In the genomic region with DNA sequence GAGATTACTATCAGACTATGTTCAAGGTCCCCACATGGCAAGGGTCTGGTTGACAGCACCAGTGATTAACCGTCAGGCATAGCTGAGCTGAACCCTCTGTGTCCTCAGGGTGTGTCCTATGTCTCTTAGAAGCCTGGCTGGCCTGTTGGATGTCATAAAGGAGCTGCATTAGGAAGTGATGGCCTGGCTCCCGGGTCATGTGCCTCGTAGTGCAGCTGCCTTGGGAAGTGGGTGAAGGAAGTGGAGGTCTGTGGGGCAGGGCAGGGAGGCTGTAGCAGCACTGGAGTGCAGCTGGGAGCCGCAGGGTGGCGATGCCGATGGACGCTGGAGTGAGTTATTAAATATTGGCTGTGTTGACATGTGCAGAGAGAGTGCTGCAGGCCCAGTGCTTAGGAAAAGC, we compare ENCODE assay signal across 10 mouse cellular contexts.
A peak's percentile ranks its signal among the peaks of the same experiment; 100 is the strongest.
DNase-seq lines count a peak whose midpoint lies in the region; ATAC-seq lines count a peak whose summit lies in the region.
"Had no signal": no experiment of that assay in that cellular context is flagged by ENCODE, and none has a peak within 500 bp of the region (broad histone marks: within the 10 kb centered on the region; RNA-seq: fewer than 3 reads in every experiment).

No protein-coding gene starts in this region.

- H3K4me1 ChIP-seq in kidney, embryonic 15.5 days, result peaks cover 41% of the 10 kb centered on the region
- peaks cover 36% of the 10 kb centered on the region for H3K4me1 ChIP-seq in intestine, embryonic 16.5 days (ENCODE audit: control insufficient read depth, insufficient read depth, low read length)
- H3K4me1 ChIP-seq in midbrain, embryonic 11.5 days (ENCODE audit: control insufficient read depth, insufficient read depth, low read length), result peaks cover 13% of the 10 kb centered on the region; the same call in 1 of the 2 replicates

- no peak for DNase-seq in kidney, adult 8-10 months
- DNase-seq in gastrocnemius, adult 8-10 months (ENCODE audit: low spot score in 2 of 2), result peak; percentile 23 to 33
- DNase-seq in midbrain, embryonic 11.5 days (ENCODE audit: low spot score, missing footprints), result no peak
- no peak for DNase-seq in frontal cortex, postnatal 25 days (ENCODE audit: low spot score in 2 of 2)
- DNase-seq: liver, embryonic 13.5 days had no signal

- 0 out of 2 replicates have a peak overlapping the region, but pooled peaks have one; percentile 18 for H3K27ac ChIP-seq in kidney, embryonic 15.5 days
- no peak overlapping the region for H3K27ac ChIP-seq in intestine, embryonic 16.5 days (ENCODE audit: low read length)
- H3K27ac ChIP-seq in midbrain, embryonic 11.5 days (ENCODE audit: low read depth, low read length), result no peak overlapping the region
- H3K27ac ChIP-seq: embryonic facial prominence, embryonic 15.5 days; liver, embryonic 13.5 days had no signal

- H3K9ac ChIP-seq in kidney, embryonic 15.5 days, result no peak overlapping the region
- no peak overlapping the region for H3K9ac ChIP-seq in intestine, embryonic 16.5 days (ENCODE audit: low read depth, low read length)
- H3K9ac ChIP-seq in midbrain, embryonic 11.5 days (ENCODE audit: low read length), result no peak overlapping the region
- H3K9ac ChIP-seq: embryonic facial prominence, embryonic 15.5 days; liver, embryonic 13.5 days had no signal

- no peaks in the 10 kb centered on the region for H3K27me3 ChIP-seq in kidney, embryonic 15.5 days
- no peaks in the 10 kb centered on the region for H3K27me3 ChIP-seq in intestine, embryonic 16.5 days (replicated peaks; ENCODE audit: control insufficient read depth, insufficient read depth, low read length)
- no peaks in the 10 kb centered on the region for H3K27me3 ChIP-seq in midbrain, embryonic 11.5 days (ENCODE audit: control insufficient read depth, insufficient read depth, low read length)
- H3K27me3 ChIP-seq: embryonic facial prominence, embryonic 15.5 days; liver, embryonic 13.5 days had no signal

- H3K9me3 ChIP-seq in kidney, embryonic 15.5 days (replicated peaks), result no peaks in the 10 kb centered on the region
- H3K9me3 ChIP-seq in intestine, embryonic 16.5 days (ENCODE audit: control insufficient read depth, low read length), result no peaks in the 10 kb centered on the region
- H3K9me3 ChIP-seq in midbrain, embryonic 11.5 days (ENCODE audit: control insufficient read depth, low read length), result no peaks in the 10 kb centered on the region
- H3K9me3 ChIP-seq: embryonic facial prominence, embryonic 15.5 days; liver, embryonic 13.5 days had no signal

- ATAC-seq in kidney, embryonic 15.5 days (replicated peaks; ENCODE audit: low FRiP score), result no peak
- peak; percentile 67 for ATAC-seq in intestine, embryonic 16.5 days
- peak; percentile 36 for ATAC-seq in megakaryocyte, adult 5-6 weeks (ENCODE audit: poor library complexity, severe bottlenecking)
- ATAC-seq in midbrain, embryonic 11.5 days (ENCODE audit: low FRiP score), result no peak

- H3K4me3 ChIP-seq in kidney, embryonic 15.5 days (replicated peaks), result no peak overlapping the region
- no peak overlapping the region for H3K4me3 ChIP-seq in intestine, embryonic 16.5 days (ENCODE audit: low read length)
- no peak overlapping the region for H3K4me3 ChIP-seq in midbrain, embryonic 11.5 days (ENCODE audit: low read depth, low read length)
- H3K4me3 ChIP-seq: embryonic facial prominence, embryonic 15.5 days; liver, embryonic 13.5 days; myocyte had no signal

- WGBS in kidney, embryonic 15.5 days, result 47% methylated on average over 7 of the region's 7 CpGs
- 36% methylated on average over 7 of the region's 7 CpGs for WGBS in intestine, embryonic 16.5 days
- WGBS in midbrain, embryonic 11.5 days, result 72% methylated on average over 7 of the region's 7 CpGs

- no peak overlapping the region for H3K4me2 ChIP-seq in kidney, embryonic 15.5 days
- no peak overlapping the region for H3K4me2 ChIP-seq in intestine, embryonic 16.5 days (ENCODE audit: low read depth, low read length)
- no peak overlapping the region for H3K4me2 ChIP-seq in midbrain, embryonic 11.5 days
- H3K4me2 ChIP-seq: embryonic facial prominence, embryonic 15.5 days; liver, embryonic 13.5 days had no signal

- no peaks in the 10 kb centered on the region for H3K36me3 ChIP-seq in kidney, embryonic 15.5 days
- no peaks in the 10 kb centered on the region for H3K36me3 ChIP-seq in intestine, embryonic 16.5 days (ENCODE audit: control insufficient read depth, insufficient read depth, low read length)
- H3K36me3 ChIP-seq in midbrain, embryonic 11.5 days (ENCODE audit: control insufficient read depth, insufficient read depth, low read length), result no peaks in the 10 kb centered on the region
- H3K36me3 ChIP-seq: embryonic facial prominence, embryonic 15.5 days; liver, embryonic 13.5 days had no signal

Comparison
In these comparisons a context has a peak if more than half of its experiments do, and no peak if none do; other contexts are left out.
1. ATAC-seq: peak in intestine, embryonic 16.5 days (single experiment) and megakaryocyte, adult 5-6 weeks (single experiment); none in kidney, embryonic 15.5 days (single experiment) and midbrain, embryonic 11.5 days (single experiment).
2. DNase-seq: peak in gastrocnemius, adult 8-10 months (2 of 2); none in kidney, adult 8-10 months (0 of 2), midbrain, embryonic 11.5 days (single experiment) and frontal cortex, postnatal 25 days (0 of 2).